Mouse (Mus musculus) midbrain, embryonic 13.5 days (tissue): Measurements from ENCODE around the gene Rhobtb3. TPM values are rescaled to one million over a fixed set of nuclear protein-coding genes. Genes with fewer than 3 reads are reported as not detected.
"Not testable (repeated sequence)": the region's sequence is repeated elsewhere in the genome, so short reads cannot be mapped to it uniquely, and the experiment has no call there.

Source experiments
- ATAC-seq: fragments of 200-750 bp; cut with Nextera tagmentation; 2 replicates; pipeline ENCODE4 v1.8.0; 2017; ENCODE audit warnings: mild to moderate bottlenecking, moderate TSS enrichment, moderate library complexity
- H3K27ac ChIP-seq: fragments of 300-500 bp; sonication (generic); 2 replicates; pipeline ENCODE4 v1.5.1; 2015; ENCODE audit warnings: inconsistent platforms, mild to moderate bottlenecking, moderate library complexity
- H3K27me3 ChIP-seq: fragments of 300-500 bp; sonication (generic); 2 replicates; pipeline ENCODE4 v1.6.1; 2015; ENCODE audit warnings: mild to moderate bottlenecking, inconsistent platforms
- H3K36me3 ChIP-seq: fragments of 300-500 bp; sonication (generic); 2 replicates; pipeline ENCODE4 v1.6.1; 2015; ENCODE audit warnings: mild to moderate bottlenecking, inconsistent platforms
- H3K4me1 ChIP-seq: fragments of 300-500 bp; sonication (generic); replicated peaks from 2 replicates; pipeline ENCODE4 v1.6.1; 2015; ENCODE audit warnings: inconsistent platforms
- H3K4me2 ChIP-seq: fragments of 300-500 bp; sonication (generic); replicated peaks from 2 replicates; pipeline ENCODE4 v1.6.1; 2015; ENCODE audit warnings: moderate library complexity, mild to moderate bottlenecking, inconsistent platforms
- H3K4me3 ChIP-seq: fragments of 300-500 bp; sonication (generic); replicated peaks from 2 replicates; pipeline ENCODE4 v1.5.1; 2015; ENCODE audit warnings: mild to moderate bottlenecking, inconsistent platforms
- H3K9ac ChIP-seq: fragments of 300-500 bp; sonication (generic); replicated peaks from 2 replicates; pipeline ENCODE4 v1.6.1; 2015; ENCODE audit warnings: mild to moderate bottlenecking, inconsistent platforms
- H3K9me3 ChIP-seq: fragments of 300-500 bp; sonication (generic); 2 replicates; pipeline ENCODE4 v1.6.1; 2016; ENCODE audit warnings: mild to moderate bottlenecking, inconsistent platforms
- WGBS: fragments of 180-500 bp; shearing (Covaris S2); methylation state at CpG from one replicate; pipeline ENCODE4 v1.1.7; 2015; 5-methylcytosine and 5-hydroxymethylcytosine counted together
- polyA plus RNA-seq: library from polyadenylated mRNA; unstranded; fragments of >200 nt; fragmentation: Nextera tagmentation; extraction: Ambion mirVana; gene quantifications from 2 replicates; pipeline ENCODE4 v1.2.1, GENCODE M21; 2015

Gene Rhobtb3
- polyA plus RNA-seq, 1 experiment from 2014 or later = 32.9 TPM

DNA sequence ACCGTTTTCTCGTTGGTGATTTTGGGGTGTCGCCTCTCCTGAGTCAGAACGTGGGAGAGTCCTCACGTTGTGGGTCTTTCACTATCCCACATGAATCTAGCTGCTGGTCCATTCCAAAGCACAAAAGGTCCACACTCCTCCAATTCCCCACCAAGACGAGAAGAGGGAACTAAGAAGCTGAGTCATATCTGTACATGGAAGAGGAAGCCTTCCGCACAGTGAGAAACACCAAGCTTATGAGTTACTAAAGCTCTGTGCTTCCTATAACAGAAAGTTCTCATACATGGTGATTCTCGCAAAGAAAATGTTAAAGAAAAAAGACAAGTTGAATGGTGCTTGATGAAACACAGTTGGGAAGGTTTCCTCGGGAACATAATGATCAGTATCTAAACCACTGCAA, 120.5 kb downstream of the Rhobtb3 start:
- Histone ChIP-seq H3K4me2 (no peak overlapping the region), H3K4me3 (no peak overlapping the region), H3K9ac (no peak overlapping the region), H3K9me3 (no peaks in the 10 kb centered on the region), H3K4me1 (peaks cover 4% of the 10 kb centered on the region; the same call in 1 of the 2 replicates), H3K27ac (no peak overlapping the region), H3K27me3 (no peaks in the 10 kb centered on the region), H3K36me3 (no peaks in the 10 kb centered on the region)
- no peak for ATAC-seq
- WGBS = 90% methylated on average over 9 of the region's 9 CpGs

GRCm38 (mm10) chr13:75822366-75822765, 121.4 kb downstream of the Rhobtb3 start:
- H3K36me3 ChIP-seq, H3K4me2 ChIP-seq, H3K9ac ChIP-seq, H3K27me3 ChIP-seq, H3K4me1 ChIP-seq, H3K27ac ChIP-seq, ATAC-seq, H3K9me3 ChIP-seq, H3K4me3 ChIP-seq: not testable (repeated sequence)
- whole genome bisulfite sequencing = 80% methylated on average over 4 of the region's 4 CpGs

GRCm38 (mm10) chr13:75819898-75820297, 123.8 kb downstream of the Rhobtb3 start:
- Histone ChIP-seq H3K36me3 (no peaks in the 10 kb centered on the region), H3K9me3 (no peaks in the 10 kb centered on the region), H3K27ac (no peak overlapping the region), H3K4me3 (no peak overlapping the region), H3K4me1 (peaks cover 9% of the 10 kb centered on the region; the same call in 1 of the 2 replicates), H3K9ac (no peak overlapping the region), H3K4me2 (no peak overlapping the region), H3K27me3 (no peaks in the 10 kb centered on the region)
- ATAC-seq = no peak

Other genes starting within 250 kb of the Rhobtb3 start
- gene Ell2, start 237.2 kb downstream of the Rhobtb3 start, polyA plus RNA-seq = 2.5 and 2.8 TPM in 2 replicates
- 33.0 and 33.9 TPM in 2 replicates for gene Glrx, start 104.1 kb downstream of the Rhobtb3 start, polyA plus RNA-seq
- 1.9 and 2.8 TPM in 2 replicates for gene Spata9, start 23.2 kb upstream of the Rhobtb3 start, polyA plus RNA-seq
- 18.6 and 20.3 TPM in 2 replicates for gene Rfesd, start 74.8 kb upstream of the Rhobtb3 start, polyA plus RNA-seq
- gene Gpr150, start 113.1 kb upstream of the Rhobtb3 start, polyA plus RNA-seq = 1.1 and 1.3 TPM in 2 replicates
- 4.8 and 5.1 TPM in 2 replicates for gene Arsk, start 154.7 kb upstream of the Rhobtb3 start, polyA plus RNA-seq
- gene Ttc37, start 154.8 kb upstream of the Rhobtb3 start, polyA plus RNA-seq = 10.3 and 10.8 TPM in 2 replicates